Mouse (Mus musculus) Patski (cell line): ENCODE results near the gene Xrcc1. TPM values are rescaled to one million over a fixed set of nuclear protein-coding genes. Genes with fewer than 3 reads are reported as not detected.
A peak's percentile ranks its signal among the peaks of the same experiment; 100 is the strongest.

Experiments
- ATAC-seq: fragments of 100-300 bp; one replicate; pipeline ENCODE4 v1.8.0; 2021
- CTCF ChIA-PET: fragments of 350-600 bp; sonication (Branson Sonifier 250); formaldehyde crosslinking; loops from one replicate; lab custom pipeline; 2022; ENCODE audit warnings: inconsistent platforms; lab: Charles Lee
- POLR2A ChIA-PET: fragments of 350-600 bp; sonication (Branson Sonifier 250); formaldehyde crosslinking; loops from one replicate; lab custom pipeline; 2022; ENCODE audit warnings: antibody characterized with exemption, inconsistent platforms; lab: Charles Lee
- DNase-seq: peaks from one replicate; pipeline ENCODE4 v3.0.0-alpha.2; 2011; ENCODE audit warnings: low read depth, low spot score
- H3K27me3 ChIP-seq: fragments of 371-371 bp; one replicate; pipeline ENCODE4 v1.5.1; 2021
- CTCF ChIP-seq: fragments of 100-300 bp; IDR thresholded peaks from one replicate; pipeline ENCODE4 v1.5.1; 2021
- in situ Hi-C: fragments of 300-500 bp; cut with MboI; formaldehyde crosslinking; loops from 3 replicates; pipeline ENCODE4 v1.11.1; 2018; ENCODE audit warnings: low pct_unique_long_range_greater_than_20kb, mixed read lengths
- polyA plus RNA-seq: library from polyadenylated mRNA; unstranded; gene quantifications from one replicate; pipeline ENCODE4 v1.2.3, GENCODE M21; 2021

Gene Xrcc1
- polyA plus RNA-seq, 1 experiment from 2014 or later = 60.3 TPM

DNA sequence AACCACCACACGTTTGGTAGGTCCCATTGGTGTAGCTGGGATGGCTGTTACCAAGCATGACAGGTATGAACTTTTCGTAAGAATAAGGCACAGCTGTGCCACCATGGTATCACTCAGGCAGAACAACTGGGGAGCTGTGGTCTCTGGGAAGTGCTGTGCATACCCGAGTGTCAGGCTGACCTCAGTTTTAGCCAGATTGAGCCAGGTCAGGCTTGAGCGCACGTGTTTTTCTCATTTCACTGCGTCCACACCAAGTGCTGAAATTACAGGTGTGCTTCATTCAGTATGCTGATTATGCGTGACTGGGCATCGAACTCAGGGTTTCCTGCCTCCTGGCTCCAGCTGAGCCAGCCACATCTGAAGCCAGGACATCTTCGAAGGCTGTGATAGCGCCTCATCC lies 9.7 kb downstream of the Xrcc1 start:
- DNase-seq (no peak), ATAC-seq (no peak)
- H3K27me3 ChIP-seq = no peaks in the 10 kb centered on the region
- in situ Hi-C loops = no loop called here
- ChIA-PET POLR2A (interaction anchor here (0.7 to 1.0 kb wide), 2 partner anchors 12 to 24 kb away, joined by 3 to 5 read pairs; no protein-coding TSS in a partner anchor), CTCF (interaction anchor here (0.8 to 1.5 kb wide), 5 partner anchors 9 to 98 kb away, joined by 3 to 4 read pairs (median 3); partner anchors contain the start of genes Pinlyp and Xrcc1)
- TF ChIP-seq CTCF = no peak

DNA sequence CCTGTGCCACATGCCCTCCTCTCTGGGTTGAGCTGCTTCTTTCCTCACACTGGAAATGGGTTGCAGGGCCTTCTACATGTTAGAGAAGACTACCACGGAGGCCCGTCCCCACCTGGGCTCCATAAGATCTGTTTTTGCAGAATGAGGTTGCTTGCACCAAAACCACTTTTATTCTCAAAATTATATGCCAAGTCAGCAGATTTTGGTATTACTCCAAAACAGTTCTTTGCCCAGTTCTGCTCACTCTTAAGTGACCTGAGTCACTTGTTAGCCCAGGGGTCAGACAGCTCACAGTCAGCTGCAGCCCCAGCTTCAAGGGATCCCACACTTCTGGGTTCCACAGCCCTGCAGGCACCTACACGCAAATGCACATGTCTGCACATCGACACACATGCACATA lies 15.4 kb downstream of the Xrcc1 start:
- ChIA-PET POLR2A (interaction anchor here (0.8 to 2.8 kb wide), 3 partner anchors 11 to 62 kb away, joined by 3 to 10 read pairs (median 5); no protein-coding TSS in a partner anchor), CTCF (interaction anchor here (1.5 to 3.6 kb wide), 6 partner anchors 9 to 120 kb away, joined by 3 to 23 read pairs (median 6); partner anchors contain the start of gene Irgq)
- DNase-seq (no peak), ATAC-seq (no peak)
- no peak for TF ChIP-seq CTCF
- in situ Hi-C loops = no loop called here
- no peaks in the 10 kb centered on the region for H3K27me3 ChIP-seq

DNA sequence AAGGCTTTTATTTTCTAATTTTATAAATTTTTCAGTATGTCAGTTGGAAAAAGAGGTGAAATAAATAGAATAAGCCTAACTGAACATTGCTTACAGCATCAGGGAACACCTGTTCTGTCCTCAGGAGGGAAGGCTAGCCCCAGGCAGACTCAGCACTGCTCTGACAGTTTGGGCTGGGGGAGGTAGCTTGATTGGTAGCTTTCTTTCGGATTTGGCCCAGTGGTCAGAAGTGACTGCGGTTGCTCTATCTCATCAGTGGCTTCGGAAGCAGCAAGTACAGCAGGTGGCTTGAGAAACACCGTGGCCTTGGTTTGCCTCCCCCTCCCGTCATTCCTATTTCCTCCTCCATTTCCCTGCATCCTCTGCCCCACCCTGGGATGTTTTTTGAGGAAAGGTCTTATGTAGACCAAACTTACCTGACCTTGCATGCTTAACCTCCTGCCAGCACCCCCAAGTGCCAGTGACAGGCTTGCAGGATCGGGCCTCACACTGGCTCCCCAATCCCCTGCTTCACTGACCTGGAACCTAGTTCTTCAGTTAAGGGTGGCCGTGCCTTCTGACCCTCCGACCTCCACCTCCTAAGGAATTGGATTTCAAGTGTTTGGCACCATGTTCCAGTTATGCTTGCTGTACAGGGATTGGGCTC lies 17.2 kb downstream of the Xrcc1 start:
- TF ChIP-seq CTCF = no peak
- DNase-seq = no peak
- ChIA-PET CTCF (interaction anchor here (1.0 to 3.9 kb wide), 5 partner anchors 9 to 90 kb away, joined by 3 to 26 read pairs (median 6); partner anchors contain the start of gene Irgq), POLR2A (interaction anchor here (0.7 to 2.8 kb wide), 3 partner anchors 14 to 384 kb away, joined by 4 to 10 read pairs (median 4); no protein-coding TSS in a partner anchor)
- in situ Hi-C loops = no loop called here
- no peak for ATAC-seq
- H3K27me3 ChIP-seq = no peaks in the 10 kb centered on the region

DNA sequence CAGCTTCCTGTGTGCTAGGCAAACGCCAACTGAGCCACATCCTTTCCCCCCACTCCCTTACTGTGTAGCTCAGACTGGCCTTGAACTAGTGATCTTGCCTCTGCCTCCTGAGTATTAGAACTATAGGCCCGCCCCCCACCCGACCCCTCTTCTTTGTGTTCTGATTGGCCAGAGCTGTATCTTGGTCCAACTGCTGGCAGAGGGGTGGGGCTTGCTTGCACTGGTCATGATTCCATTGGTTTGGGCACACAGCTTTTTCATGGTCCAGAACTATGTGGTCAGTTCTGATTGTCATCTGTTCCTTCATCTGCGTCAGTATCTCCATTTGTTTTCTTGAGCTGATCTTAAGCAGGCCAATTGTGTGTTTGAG lies 17.7 kb downstream of the Xrcc1 start:
- no peak for TF ChIP-seq CTCF
- no peak for ATAC-seq
- ChIA-PET POLR2A (interaction anchor here (0.6 to 2.8 kb wide), 3 partner anchors 14 to 190 kb away, joined by 4 to 10 read pairs (median 4); no protein-coding TSS in a partner anchor), CTCF (interaction anchor here (1.2 to 3.9 kb wide), 5 partner anchors 8 to 36 kb away, joined by 3 to 26 read pairs (median 8); partner anchors contain the start of gene Irgq)
- no peak for DNase-seq
- no peaks in the 10 kb centered on the region for H3K27me3 ChIP-seq
- in situ Hi-C loops = no loop called here

DNA sequence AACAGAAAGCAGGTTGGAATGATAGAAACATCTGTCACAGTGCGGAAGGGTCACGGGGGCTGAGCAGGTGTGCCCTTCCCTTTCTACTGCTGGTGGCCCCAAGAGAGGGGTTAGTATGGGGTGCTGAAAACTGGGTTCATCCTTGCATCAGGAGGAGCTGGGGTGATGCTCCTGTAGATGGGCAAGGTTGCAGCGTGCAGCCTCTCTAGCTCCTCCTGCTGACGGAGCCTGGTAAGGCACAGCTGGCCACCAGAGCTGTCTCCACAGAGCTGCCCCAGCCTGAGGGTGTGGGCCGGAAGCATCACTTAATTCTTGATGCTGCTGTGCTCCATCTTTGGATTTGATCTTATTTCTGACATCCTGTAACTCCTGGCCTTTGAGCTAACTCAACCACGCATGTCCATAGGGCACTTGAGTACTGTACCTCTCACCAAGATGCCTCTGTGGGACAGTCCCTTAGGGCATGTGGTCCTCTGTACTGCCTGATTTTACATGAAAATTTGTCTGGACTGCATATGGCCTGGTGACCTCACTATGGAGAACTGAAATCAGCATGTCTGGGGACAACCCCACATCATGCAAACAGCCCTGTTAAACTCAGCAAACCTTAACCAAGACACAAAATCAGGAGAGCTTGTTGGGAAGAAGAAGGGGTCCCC lies 18.6 kb downstream of the Xrcc1 start:
- H3K27me3 ChIP-seq = no peaks in the 10 kb centered on the region
- ATAC-seq (peak; percentile 77), DNase-seq (peak; percentile 22)
- no peak for TF ChIP-seq CTCF
- POLR2A ChIA-PET = interaction anchor here (0.6 to 1.8 kb wide), 3 partner anchors 17 to 91 kb away, joined by 3 to 4 read pairs (median 4); no protein-coding TSS in a partner anchor
- in situ Hi-C loops = no loop called here
- CTCF ChIA-PET = interaction anchor here (0.9 to 3.9 kb wide), 13 partner anchors 8 to 91 kb away, joined by 3 to 26 read pairs (median 3); partner anchors contain the start of genes Ethe1, Irgq, Pinlyp and Xrcc1

DNA sequence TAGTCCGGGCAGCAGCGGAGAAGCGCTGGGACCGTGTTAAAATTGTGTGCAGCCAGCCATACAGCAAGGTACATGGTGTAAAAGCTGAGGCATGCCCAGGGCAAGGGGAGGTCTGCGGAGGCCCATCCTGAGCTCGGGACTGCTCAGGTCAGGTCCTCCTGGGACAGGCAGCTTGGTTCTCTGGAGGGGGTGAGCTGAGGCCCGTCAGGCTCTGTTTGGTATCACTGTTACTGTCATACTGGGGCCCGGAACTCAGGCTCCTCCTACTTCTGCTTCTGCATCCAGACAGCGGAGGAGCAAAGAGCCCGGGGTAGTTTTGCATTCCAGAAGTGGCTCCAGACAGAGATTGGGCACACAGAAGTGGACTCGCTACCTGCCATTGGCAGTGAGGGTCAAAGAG lies 19.5 kb downstream of the Xrcc1 start:
- in situ Hi-C loops = no loop called here
- POLR2A ChIA-PET = no interaction called here

DNA sequence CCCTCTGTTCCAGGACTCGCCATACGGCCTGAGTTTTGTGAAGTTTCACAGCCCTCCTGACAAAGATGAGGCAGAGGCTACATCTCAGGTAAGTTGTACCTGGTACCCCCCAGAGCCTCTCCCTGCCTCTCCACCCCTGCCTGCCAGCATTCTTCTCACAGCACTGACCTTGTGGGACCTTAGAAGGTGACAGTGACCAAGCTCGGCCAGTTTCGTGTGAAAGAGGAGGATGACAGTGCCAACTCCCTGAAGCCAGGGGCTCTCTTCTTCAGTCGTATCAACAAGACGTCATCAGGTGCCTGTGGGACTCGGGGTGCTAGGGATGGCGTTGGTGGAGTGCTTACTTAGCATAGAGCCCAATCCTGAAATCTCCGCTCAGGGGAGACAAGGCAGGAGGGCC lies 20.1 kb downstream of the Xrcc1 start:
- ChIA-PET POLR2A (no interaction called here), CTCF (interaction anchor here (0.9 to 3.9 kb wide), 5 partner anchors 8 to 92 kb away, joined by 3 to 26 read pairs (median 5); partner anchors contain the start of gene Irgq)
- H3K27me3 ChIP-seq = no peaks in the 10 kb centered on the region
- DNase-seq = no peak
- no peak for ATAC-seq
- no peak for TF ChIP-seq CTCF
- in situ Hi-C loops = no loop called here

More for the DNA sequence above, 19.5 kb downstream of the Xrcc1 start:
- H3K27me3 ChIP-seq = no peaks in the 10 kb centered on the region
- ATAC-seq (no peak), DNase-seq (no peak)
- CTCF ChIA-PET = interaction anchor here (1.3 to 3.9 kb wide), 6 partner anchors 9 to 92 kb away, joined by 3 to 26 read pairs (median 5); partner anchors contain the start of gene Irgq
- TF ChIP-seq CTCF = no peak

DNA sequence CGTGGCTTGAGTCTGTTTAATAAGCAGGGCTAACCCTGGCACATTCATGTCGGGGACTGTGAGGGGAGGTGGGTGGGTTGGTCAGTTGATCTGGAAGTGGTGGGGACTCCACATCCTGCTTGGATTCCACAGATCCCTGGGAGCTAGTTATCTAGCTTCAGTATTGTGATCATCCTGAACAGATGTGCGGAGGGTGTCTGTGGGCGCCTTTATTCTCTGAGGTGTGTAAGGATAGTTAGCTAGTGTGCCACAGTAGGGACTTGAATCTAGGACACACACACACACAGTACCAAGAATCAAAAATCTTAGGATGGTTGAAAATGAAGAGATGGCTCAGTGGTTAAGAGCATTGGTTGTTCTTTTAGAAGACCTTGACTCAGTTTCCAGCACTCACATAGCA lies 22.4 kb downstream of the Xrcc1 start:
- in situ Hi-C loops = no loop called here
- CTCF ChIA-PET = interaction anchor here (1.2 to 1.3 kb wide), 2 partner anchors 18 to 44 kb away, joined by 3 to 4 read pairs; no protein-coding TSS in a partner anchor
- POLR2A ChIA-PET = no interaction called here
- ATAC-seq = no peak
- no peak for DNase-seq
- no peaks in the 10 kb centered on the region for H3K27me3 ChIP-seq
- TF ChIP-seq CTCF = no peak

DNA sequence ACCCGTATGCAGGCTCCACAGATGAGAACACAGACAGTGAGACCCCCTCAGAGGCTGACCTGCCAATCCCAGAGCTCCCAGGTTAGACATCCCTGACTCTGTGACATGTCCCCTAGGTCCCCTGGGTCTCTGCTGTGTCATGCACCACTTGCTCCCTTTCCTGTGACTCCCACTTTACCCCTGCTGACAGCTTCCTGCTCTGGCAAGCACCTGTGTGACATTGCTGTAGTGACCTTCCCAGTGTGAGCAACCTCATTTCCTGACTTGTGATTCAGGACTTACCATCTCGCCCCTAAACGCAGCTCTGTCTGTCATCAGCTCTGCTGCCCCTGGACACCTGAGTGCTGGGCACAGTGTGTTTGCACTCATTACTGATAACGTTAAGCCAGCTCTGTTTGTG lies 25.0 kb downstream of the Xrcc1 start:
- ChIA-PET CTCF (interaction anchor here (1.2 to 1.3 kb wide), 3 partner anchors 12 to 41 kb away, joined by 3 to 6 read pairs (median 3); partner anchors contain the start of gene Irgq), POLR2A (interaction anchor here (2.6 kb wide), 1 partner anchor 10 kb away, joined by 5 read pairs; no protein-coding TSS in a partner anchor)
- no peaks in the 10 kb centered on the region for H3K27me3 ChIP-seq
- no peak for DNase-seq
- in situ Hi-C loops = loop anchor here (5.0 kb wide), 2 partner anchors 39 to 94 kb away; partner anchors contain the start of gene Irgq
- TF ChIP-seq CTCF = no peak
- no peak for ATAC-seq

DNA sequence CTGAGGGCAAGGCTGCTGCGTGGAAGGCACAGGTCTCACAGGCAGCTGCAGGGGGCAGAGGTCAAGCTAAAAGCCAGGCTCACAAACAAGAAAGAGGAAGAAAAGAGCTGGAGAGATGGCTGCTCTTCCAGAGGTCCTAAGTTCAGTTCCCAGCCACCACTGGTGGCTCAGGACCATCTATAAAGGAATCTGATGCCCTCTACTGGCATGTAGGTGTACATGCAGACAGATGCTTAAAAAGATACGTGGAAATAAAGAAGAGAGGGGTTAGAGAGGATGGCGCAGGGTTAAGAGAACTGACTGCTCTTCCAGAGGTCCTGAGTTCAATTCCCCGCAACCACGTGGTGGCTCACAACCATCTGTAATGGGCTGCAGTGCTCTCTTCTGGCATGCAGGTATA lies 26.4 kb downstream of the Xrcc1 start:
- TF ChIP-seq CTCF = no peak
- ChIA-PET CTCF (interaction anchor here (1.0 to 1.2 kb wide), 4 partner anchors 9 to 99 kb away, joined by 3 to 6 read pairs (median 5); no protein-coding TSS in a partner anchor), POLR2A (interaction anchor here (0.5 to 2.6 kb wide), 2 partner anchors 11 to 268 kb away, joined by 4 to 5 read pairs; no protein-coding TSS in a partner anchor)
- in situ Hi-C loops = loop anchor here (5.0 kb wide), 2 partner anchors 40 to 95 kb away; partner anchors contain the start of gene Irgq
- ATAC-seq = no peak
- no peak for DNase-seq
- H3K27me3 ChIP-seq = no peaks in the 10 kb centered on the region
